Mouse (Mus musculus): ENCODE data around the gene Hvcn1.

DNA sequence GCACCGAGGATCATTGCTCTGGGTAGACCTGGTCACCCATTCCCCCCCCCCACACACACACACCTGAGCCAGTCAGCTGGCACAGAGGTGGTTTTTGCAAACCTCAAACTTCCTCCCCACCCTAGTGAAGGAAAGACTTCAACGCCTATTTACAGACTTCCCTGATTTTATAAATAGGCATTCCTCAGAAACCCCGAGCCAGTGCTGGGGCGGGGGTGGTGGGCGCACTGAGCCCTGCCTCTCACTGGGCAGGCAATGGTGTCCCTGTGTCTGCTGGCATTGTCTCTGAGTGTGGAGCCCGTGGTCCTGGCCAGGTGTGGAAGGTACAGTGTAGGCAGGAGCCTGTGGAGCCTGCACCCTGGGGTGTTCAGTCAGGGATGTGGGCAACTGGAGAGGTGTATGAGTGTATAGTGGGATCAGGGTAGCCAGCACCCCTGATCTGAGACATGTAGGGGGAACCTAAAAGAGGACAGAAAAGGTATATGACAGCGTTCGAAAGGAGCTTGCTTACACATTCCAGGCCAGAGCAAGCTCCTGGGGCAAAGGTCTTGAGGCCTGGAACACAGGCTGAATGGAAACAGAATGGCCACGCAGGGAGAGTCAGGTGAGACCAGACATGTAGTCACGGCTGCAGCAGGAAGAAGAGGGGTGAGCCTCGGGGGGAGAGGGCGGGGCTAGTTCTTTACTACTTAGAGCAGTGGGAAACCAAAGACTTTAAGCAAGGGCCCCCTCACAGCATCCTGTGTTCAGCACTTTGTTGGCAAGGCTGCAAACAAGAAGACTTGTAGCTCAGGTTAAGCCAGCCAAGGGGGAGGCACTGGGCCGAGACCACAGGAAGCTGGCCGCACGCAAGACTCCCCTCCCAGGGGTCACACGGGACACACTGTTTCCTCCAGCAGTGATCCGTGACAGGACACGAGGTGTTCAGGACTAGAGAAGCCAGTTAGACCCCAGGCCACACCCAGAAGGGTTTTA is 13.3 kb downstream of the Hvcn1 start:
- TF ChIP-seq CTCF (IDR thresholded peaks at IDR 0.05; ENCODE audit: control insufficient read depth, insufficient read depth, insufficient replicate concordance, low read depth, low read length) (no peak), POLR2A (IDR thresholded peaks at IDR 0.05; ENCODE audit: control insufficient read depth, low read depth, low read length) (no peak)
